Mouse (Mus musculus): ENCODE data around the gene Cnot4.
"Not testable (repeated sequence)": the region's sequence is repeated elsewhere in the genome, so short reads cannot be mapped to it uniquely, and the experiment has no call there.

Gene Cnot4

GRCm38 (mm10) chr6:35133579-35134488 lies at the start of gene Cnot4:
TSS of gene Cnot4 (minus strand) at chr6:35133724.
- peak; percentile 98 for DNase-seq (ENCODE audit: low spot score in 2 of 2)

GRCm38 (mm10) chr6:35179299-35179698 lies 45.8 kb upstream of the Cnot4 start:
- not testable (repeated sequence) for DNase-seq (ENCODE audit: low spot score in 2 of 2)

GRCm38 (mm10) chr6:35177650-35178272 lies 44.2 kb upstream of the Cnot4 start:
- peak in 1 of 2 experiments; percentile 63 for DNase-seq (ENCODE audit: low spot score in 2 of 2)

GRCm38 (mm10) chr6:35176979-35177649 lies 43.6 kb upstream of the Cnot4 start, which contains the start of gene Nup205:
TSS of gene Nup205 (plus strand) at chr6:35177421.
- peak; percentile 77 for DNase-seq (ENCODE audit: low spot score in 2 of 2)

- DNase-seq (ENCODE audit: low spot score in 2 of 2): no peak
These were observed 39.7 kb upstream of the Cnot4 start for GRCm38 (mm10) chr6:35173181-35173580.

- DNase-seq (ENCODE audit: low spot score in 2 of 2): not testable (repeated sequence)
These were observed 38.5 kb upstream of the Cnot4 start for GRCm38 (mm10) chr6:35172028-35172427.

- no peak for DNase-seq (ENCODE audit: low spot score in 2 of 2)
These were observed 35.7 kb upstream of the Cnot4 start for GRCm38 (mm10) chr6:35169250-35169649.

GRCm38 (mm10) chr6:35154540-35154939 lies 21.0 kb upstream of the Cnot4 start:
- no peak for DNase-seq (ENCODE audit: low spot score in 2 of 2)

- no peak for DNase-seq (ENCODE audit: low spot score in 2 of 2)
These were observed 14.3 kb upstream of the Cnot4 start for GRCm38 (mm10) chr6:35147726-35148422.

GRCm38 (mm10) chr6:35145569-35145968 lies 12.0 kb upstream of the Cnot4 start:
- no peak for DNase-seq (ENCODE audit: low spot score in 2 of 2)

GRCm38 (mm10) chr6:35140351-35140750 lies 6.8 kb upstream of the Cnot4 start:
- DNase-seq (ENCODE audit: low spot score in 2 of 2): no peak

- DNase-seq (ENCODE audit: low spot score in 2 of 2): no peak
These were observed 1.3 kb upstream of the Cnot4 start for GRCm38 (mm10) chr6:35134844-35135243.

GRCm38 (mm10) chr6:35133246-35133578 lies 312 bp downstream of the Cnot4 start:
- DNase-seq (ENCODE audit: low spot score in 2 of 2): peak in 1 of 2 experiments; percentile 19

- no peak for DNase-seq (ENCODE audit: low spot score in 2 of 2)
These were observed 718 bp downstream of the Cnot4 start for GRCm38 (mm10) chr6:35132806-35133205.

GRCm38 (mm10) chr6:35122488-35122887 lies 11.0 kb downstream of the Cnot4 start:
- no peak for DNase-seq (ENCODE audit: low spot score in 2 of 2)

- DNase-seq (ENCODE audit: low spot score in 2 of 2): no peak
These were observed 11.6 kb downstream of the Cnot4 start for GRCm38 (mm10) chr6:35121925-35122324.

- DNase-seq (ENCODE audit: low spot score in 2 of 2): no peak
These were observed 31.1 kb downstream of the Cnot4 start for GRCm38 (mm10) chr6:35102457-35102856.

GRCm38 (mm10) chr6:35084927-35085326 lies 48.6 kb downstream of the Cnot4 start:
- no peak for DNase-seq (ENCODE audit: low spot score in 2 of 2)

GRCm38 (mm10) chr6:35075148-35075547 lies 58.4 kb downstream of the Cnot4 start:
- DNase-seq (ENCODE audit: low spot score in 2 of 2): no peak

GRCm38 (mm10) chr6:35071261-35071660 lies 62.3 kb downstream of the Cnot4 start:
- DNase-seq (ENCODE audit: low spot score in 2 of 2): no peak

- no peak for DNase-seq (ENCODE audit: low spot score in 2 of 2)
These were observed 71.1 kb downstream of the Cnot4 start for GRCm38 (mm10) chr6:35062446-35062845.

- DNase-seq (ENCODE audit: low spot score in 2 of 2): no peak
These were observed 90.4 kb downstream of the Cnot4 start for GRCm38 (mm10) chr6:35043127-35043526.

Measured in urinary bladder, postnatal 4 days (tissue).